Mouse (Mus musculus) lung, embryonic 14.5 days (tissue): Measurements from ENCODE around the gene Magi2. TPM values are rescaled to one million over a fixed set of nuclear protein-coding genes. Genes with fewer than 3 reads are reported as not detected.

Experiments used
- ATAC-seq: fragments of 200-750 bp; cut with Nextera tagmentation; 2 replicates; pipeline ENCODE4 v1.8.0; 2017; ENCODE audit warnings: mild to moderate bottlenecking, moderate TSS enrichment, moderate library complexity; ENCODE audit not compliant: insufficient read depth
- DNase-seq: peaks from one replicate; pipeline ENCODE4 v3.0.0-alpha.2; 2015
- H3K27ac ChIP-seq: fragments of 300-500 bp; sonication (generic); 2 replicates; pipeline ENCODE4 v1.5.1; 2014; ENCODE audit warnings: low read depth, mild to moderate bottlenecking, moderate library complexity
- H3K27me3 ChIP-seq: fragments of 300-500 bp; sonication (generic); 2 replicates; pipeline ENCODE4 v1.6.1; 2014; ENCODE audit warnings: low read length, control low read depth; ENCODE audit not compliant: insufficient read depth
- H3K36me3 ChIP-seq: fragments of 300-500 bp; sonication (generic); 2 replicates; pipeline ENCODE4 v1.6.1; 2014; ENCODE audit warnings: control low read depth; ENCODE audit not compliant: insufficient read depth
- H3K4me1 ChIP-seq: fragments of 300-500 bp; sonication (generic); 2 replicates; pipeline ENCODE4 v1.6.1; 2014; ENCODE audit warnings: antibody characterized with exemption, control low read depth; ENCODE audit not compliant: insufficient read depth
- H3K4me2 ChIP-seq: fragments of 300-500 bp; sonication (generic); 2 replicates; pipeline ENCODE4 v1.6.1; 2014; ENCODE audit warnings: mild to moderate bottlenecking
- H3K4me3 ChIP-seq: fragments of 300-500 bp; sonication (generic); 2 replicates; pipeline ENCODE4 v1.5.1; 2014; ENCODE audit warnings: low read depth, low read length
- H3K9ac ChIP-seq: fragments of 300-500 bp; sonication (generic); 2 replicates; pipeline ENCODE4 v1.6.1; 2014
- H3K9me3 ChIP-seq: fragments of 300-500 bp; sonication (generic); 2 replicates; pipeline ENCODE4 v1.6.1; 2016; ENCODE audit warnings: low read depth, low read length, control low read depth
- CTCF ChIP-seq: IDR thresholded peaks from 2 replicates; pipeline ENCODE4 v1.5.1; 2016; ENCODE audit warnings: antibody characterized with exemption, low read depth
- WGBS: fragments of 180-500 bp; shearing (Covaris S2); extraction: QIAGEN DNeasy Blood & Tissue Kit; methylation state at CpG from one replicate; pipeline ENCODE4 v1.1.7; 2014; 5-methylcytosine and 5-hydroxymethylcytosine counted together
- polyA plus RNA-seq: library from polyadenylated mRNA; unstranded; fragments of >200 nt; fragmentation: Nextera tagmentation; extraction: Ambion mirVana; gene quantifications from 2 replicates; pipeline ENCODE4 v1.2.1, GENCODE M21; 2014

Gene Magi2
- polyA plus RNA-seq, 1 experiment from 2014 or later = 2.4 TPM

GRCm38 (mm10) chr5:20607503-20607902 lies 1380.7 kb downstream of the Magi2 start:
- Histone ChIP-seq H3K4me3 (no peak overlapping the region), H3K9me3 (no peaks in the 10 kb centered on the region), H3K36me3 (no peaks in the 10 kb centered on the region), H3K9ac (no peak overlapping the region), H3K27ac (no peak overlapping the region), H3K27me3 (no peaks in the 10 kb centered on the region), H3K4me1 (no peaks in the 10 kb centered on the region), H3K4me2 (no peak overlapping the region)
- WGBS = 71% methylated on average over 1 of the region's 1 CpGs
- no peak for TF ChIP-seq CTCF
- no peak for DNase-seq
- ATAC-seq = no peak

- no peak overlapping the region for H3K27ac ChIP-seq
- no peak for DNase-seq
- no peaks in the 10 kb centered on the region for H3K4me1 ChIP-seq
- no peaks in the 10 kb centered on the region for H3K36me3 ChIP-seq
- no peak overlapping the region for H3K4me3 ChIP-seq
- no peak overlapping the region for H3K9ac ChIP-seq
- 78% methylated on average over 12 of the region's 12 CpGs for WGBS
- no peak overlapping the region for H3K4me2 ChIP-seq
- no peak for TF ChIP-seq CTCF
- H3K27me3 ChIP-seq = no peaks in the 10 kb centered on the region
- H3K9me3 ChIP-seq = no peaks in the 10 kb centered on the region
- ATAC-seq = no peak
Measured at GRCm38 (mm10) chr5:20609206-20609935, 1382.5 kb downstream of the Magi2 start.

- Histone ChIP-seq H3K36me3 (no peaks in the 10 kb centered on the region), H3K9ac (no peak overlapping the region), H3K9me3 (no peaks in the 10 kb centered on the region), H3K4me2 (no peak overlapping the region), H3K27ac (no peak overlapping the region), H3K4me3 (no peak overlapping the region), H3K27me3 (no peaks in the 10 kb centered on the region), H3K4me1 (no peaks in the 10 kb centered on the region)
- TF ChIP-seq CTCF = no peak
- DNase-seq = peak; percentile 3
- ATAC-seq = no peak
- 43% methylated on average over 2 of the region's 2 CpGs for WGBS
Measured at GRCm38 (mm10) chr5:20610640-20611039, 1383.8 kb downstream of the Magi2 start.

- WGBS = 80% methylated on average over 9 of the region's 9 CpGs
- H3K9ac ChIP-seq = no peak overlapping the region
- H3K9me3 ChIP-seq = no peaks in the 10 kb centered on the region
- no peaks in the 10 kb centered on the region for H3K36me3 ChIP-seq
- no peak overlapping the region for H3K4me3 ChIP-seq
- no peak for DNase-seq
- no peak for TF ChIP-seq CTCF
- no peak overlapping the region for H3K4me2 ChIP-seq
- no peak overlapping the region for H3K27ac ChIP-seq
- H3K27me3 ChIP-seq = no peaks in the 10 kb centered on the region
- H3K4me1 ChIP-seq = no peaks in the 10 kb centered on the region
- no peak for ATAC-seq
Measured at GRCm38 (mm10) chr5:20612616-20613015, 1385.8 kb downstream of the Magi2 start.

- no peaks in the 10 kb centered on the region for H3K4me1 ChIP-seq
- no peak overlapping the region for H3K4me3 ChIP-seq
- H3K27me3 ChIP-seq = no peaks in the 10 kb centered on the region
- ATAC-seq (no peak), DNase-seq (no peak)
- no peak overlapping the region for H3K27ac ChIP-seq
- no peaks in the 10 kb centered on the region for H3K36me3 ChIP-seq
- H3K9ac ChIP-seq = no peak overlapping the region
- H3K4me2 ChIP-seq = no peak overlapping the region
- no peaks in the 10 kb centered on the region for H3K9me3 ChIP-seq
- no peak for TF ChIP-seq CTCF
- WGBS = 60% methylated on average over 4 of the region's 4 CpGs
Measured at GRCm38 (mm10) chr5:20614891-20615290, 1388.1 kb downstream of the Magi2 start.

GRCm38 (mm10) chr5:20620596-20621511 lies 1394.0 kb downstream of the Magi2 start:
- WGBS = 56% methylated on average over 7 of the region's 7 CpGs

GRCm38 (mm10) chr5:20622417-20622816 lies 1395.6 kb downstream of the Magi2 start:
- Histone ChIP-seq H3K4me3 (no peak overlapping the region), H3K27me3 (no peaks in the 10 kb centered on the region), H3K36me3 (no peaks in the 10 kb centered on the region), H3K9ac (no peak overlapping the region), H3K4me2 (no peak overlapping the region), H3K9me3 (no peaks in the 10 kb centered on the region), H3K27ac (no peak overlapping the region), H3K4me1 (no peaks in the 10 kb centered on the region)
- ATAC-seq = no peak
- TF ChIP-seq CTCF = no peak
- WGBS = 70% methylated on average over 3 of the region's 3 CpGs
- no peak for DNase-seq

More at GRCm38 (mm10) chr5:20620596-20621511, 1394.0 kb downstream of the Magi2 start:
- H3K4me1 ChIP-seq = no peaks in the 10 kb centered on the region
- no peak; the same call in 1 of the 2 replicates for ATAC-seq
- H3K27ac ChIP-seq = no peak overlapping the region
- no peaks in the 10 kb centered on the region for H3K27me3 ChIP-seq
- no peaks in the 10 kb centered on the region for H3K36me3 ChIP-seq
- no peak overlapping the region for H3K4me3 ChIP-seq
- H3K4me2 ChIP-seq = no peak overlapping the region
- H3K9me3 ChIP-seq = no peaks in the 10 kb centered on the region
- no peak for TF ChIP-seq CTCF
- H3K9ac ChIP-seq = no peak overlapping the region
- DNase-seq = peak; percentile 33
